Mouse (Mus musculus): Measurements from ENCODE around the gene Catsperd. TPM values are rescaled to one million over a fixed set of nuclear protein-coding genes. Genes with fewer than 3 reads are reported as not detected.

The Catsperd gene
- polyA plus RNA-seq, 1 experiment from 2014 or later = 0.51 TPM

DNA sequence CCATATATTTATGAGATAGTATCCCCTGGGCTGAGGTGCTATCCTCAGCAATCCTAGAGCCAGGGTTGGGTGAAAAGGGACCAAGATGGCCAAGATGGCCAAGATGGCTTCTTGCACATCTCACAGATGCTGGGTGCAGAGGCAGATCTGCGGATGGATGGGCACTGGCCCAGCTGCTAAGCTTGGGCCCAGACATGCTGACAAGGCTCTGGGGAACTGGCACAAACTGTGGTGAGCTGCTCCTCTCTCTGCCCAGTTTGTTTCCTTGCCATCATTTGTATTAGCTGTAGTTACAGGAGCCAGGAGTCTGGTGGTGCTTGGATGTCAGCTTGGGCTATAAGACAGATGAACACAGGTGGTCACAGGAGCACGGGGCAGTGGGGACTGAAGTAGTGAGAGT lies 56.7 kb downstream of the Catsperd start:
- ATAC-seq (replicated peaks; ENCODE audit: low FRiP score) (no peak), DNase-seq (ENCODE audit: low spot score) (no peak)
- Histone ChIP-seq H3K27ac (ENCODE audit: low read depth, low read length) (no peak overlapping the region), H3K4me1 (replicated peaks; ENCODE audit: control insufficient read depth, insufficient read depth, low read length) (no peaks in the 10 kb centered on the region), H3K4me3 (ENCODE audit: low read depth, low read length) (no peak overlapping the region), H3K27me3 (ENCODE audit: control insufficient read depth, insufficient read depth, low read length) (no peaks in the 10 kb centered on the region), H3K4me2 (ENCODE audit: low read depth, low read length, severe bottlenecking) (no peak overlapping the region), H3K36me3 (ENCODE audit: control insufficient read depth, insufficient read depth, low read length) (peaks cover 5% of the 10 kb centered on the region; the same call in 1 of the 2 replicates), H3K9me3 (ENCODE audit: control insufficient read depth, low read length) (no peaks in the 10 kb centered on the region), H3K9ac (ENCODE audit: low read length) (no peak overlapping the region)
- WGBS = 95% methylated on average over 2 of the region's 2 CpGs

- 94% methylated on average over 4 of the region's 4 CpGs for WGBS
- no peak for ATAC-seq (replicated peaks; ENCODE audit: low FRiP score)
- Histone ChIP-seq H3K27ac (ENCODE audit: low read depth, low read length) (no peak overlapping the region), H3K9me3 (ENCODE audit: control insufficient read depth, low read length) (no peaks in the 10 kb centered on the region), H3K36me3 (ENCODE audit: control insufficient read depth, insufficient read depth, low read length) (peaks cover 8% of the 10 kb centered on the region), H3K9ac (ENCODE audit: low read length) (no peak overlapping the region), H3K4me2 (ENCODE audit: low read depth, low read length, severe bottlenecking) (no peak overlapping the region), H3K4me3 (ENCODE audit: low read depth, low read length) (no peak overlapping the region), H3K27me3 (ENCODE audit: control insufficient read depth, insufficient read depth, low read length) (no peaks in the 10 kb centered on the region), H3K4me1 (replicated peaks; ENCODE audit: control insufficient read depth, insufficient read depth, low read length) (no peaks in the 10 kb centered on the region)
- DNase-seq (ENCODE audit: low spot score) = no peak
Measured at GRCm38 (mm10) chr17:56686801-56687200, 58.9 kb downstream of the Catsperd start.

DNA sequence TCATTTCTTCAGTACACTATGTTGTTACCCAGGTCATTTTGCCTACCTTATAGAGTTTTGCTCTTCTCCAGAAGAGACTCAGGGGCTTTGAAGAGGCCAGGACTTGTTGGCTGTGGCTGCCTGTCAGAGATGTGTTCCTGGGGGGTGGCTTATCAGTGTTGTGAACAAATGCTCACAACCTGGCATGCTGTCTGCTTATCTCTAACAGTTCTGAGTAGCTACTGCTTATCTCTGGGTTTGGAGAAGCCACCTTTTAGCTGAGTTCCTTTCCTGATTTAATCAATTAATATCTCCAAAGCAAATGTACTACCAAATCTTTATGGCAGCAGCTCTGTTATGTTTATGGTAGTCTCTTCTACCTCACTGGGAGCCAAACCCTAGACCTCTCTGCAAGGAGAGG lies 60.1 kb downstream of the Catsperd start:
- no peak for ATAC-seq (replicated peaks; ENCODE audit: low FRiP score)
- Histone ChIP-seq H3K4me2 (ENCODE audit: low read depth, low read length, severe bottlenecking) (no peak overlapping the region), H3K9me3 (ENCODE audit: control insufficient read depth, low read length) (no peaks in the 10 kb centered on the region), H3K27ac (ENCODE audit: low read depth, low read length) (no peak overlapping the region), H3K4me1 (replicated peaks; ENCODE audit: control insufficient read depth, insufficient read depth, low read length) (no peaks in the 10 kb centered on the region), H3K9ac (ENCODE audit: low read length) (no peak overlapping the region), H3K4me3 (ENCODE audit: low read depth, low read length) (no peak overlapping the region), H3K36me3 (ENCODE audit: control insufficient read depth, insufficient read depth, low read length) (peaks cover 12% of the 10 kb centered on the region), H3K27me3 (ENCODE audit: control insufficient read depth, insufficient read depth, low read length) (no peaks in the 10 kb centered on the region)
- DNase-seq (ENCODE audit: low spot score) = no peak

DNA sequence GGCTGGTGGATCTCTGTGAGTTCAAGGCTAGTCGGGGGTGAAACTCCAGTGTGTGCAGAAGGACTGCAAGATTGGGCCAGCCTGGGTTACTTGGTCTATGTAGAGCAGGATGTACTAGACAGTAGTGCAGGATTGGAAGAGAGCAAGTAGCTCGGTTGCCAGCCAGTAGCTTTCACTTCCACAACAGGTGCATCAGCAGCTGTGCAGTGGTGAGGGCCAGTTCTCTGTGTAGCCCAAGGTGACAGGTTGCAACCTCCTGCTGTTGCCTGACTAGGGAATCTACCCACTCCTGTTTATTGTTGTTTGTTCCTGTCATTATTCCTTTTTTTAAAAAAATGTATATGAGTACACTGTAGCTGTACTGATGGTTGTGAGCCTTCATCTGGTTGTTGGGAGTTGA lies 60.7 kb downstream of the Catsperd start:
- Histone ChIP-seq H3K4me1 (replicated peaks; ENCODE audit: control insufficient read depth, insufficient read depth, low read length) (no peaks in the 10 kb centered on the region), H3K4me2 (ENCODE audit: low read depth, low read length, severe bottlenecking) (no peak overlapping the region), H3K27ac (ENCODE audit: low read depth, low read length) (no peak overlapping the region), H3K36me3 (ENCODE audit: control insufficient read depth, insufficient read depth, low read length) (peaks cover 12% of the 10 kb centered on the region), H3K27me3 (ENCODE audit: control insufficient read depth, insufficient read depth, low read length) (no peaks in the 10 kb centered on the region), H3K9ac (ENCODE audit: low read length) (no peak overlapping the region), H3K4me3 (ENCODE audit: low read depth, low read length) (no peak overlapping the region), H3K9me3 (ENCODE audit: control insufficient read depth, low read length) (no peaks in the 10 kb centered on the region)
- ATAC-seq (replicated peaks; ENCODE audit: low FRiP score) (no peak), DNase-seq (ENCODE audit: low spot score) (no peak)
- 89% methylated on average over 2 of the region's 2 CpGs for WGBS

GRCm38 (mm10) chr17:56693395-56693794 lies 65.5 kb downstream of the Catsperd start:
- H3K27me3 ChIP-seq (ENCODE audit: control insufficient read depth, insufficient read depth, low read length) = no peaks in the 10 kb centered on the region
- H3K27ac ChIP-seq (ENCODE audit: low read depth, low read length) = no peak overlapping the region
- no peaks in the 10 kb centered on the region for H3K9me3 ChIP-seq (ENCODE audit: control insufficient read depth, low read length)
- no peaks in the 10 kb centered on the region for H3K4me1 ChIP-seq (replicated peaks; ENCODE audit: control insufficient read depth, insufficient read depth, low read length)
- H3K9ac ChIP-seq (ENCODE audit: low read length) = no peak overlapping the region
- H3K36me3 ChIP-seq (ENCODE audit: control insufficient read depth, insufficient read depth, low read length) = peaks cover 14% of the 10 kb centered on the region
- H3K4me2 ChIP-seq (ENCODE audit: low read depth, low read length, severe bottlenecking) = no peak overlapping the region
- DNase-seq (ENCODE audit: low spot score) = no peak
- WGBS = 75% methylated on average over 1 of the region's 1 CpGs
- no peak for ATAC-seq (replicated peaks; ENCODE audit: low FRiP score)
- H3K4me3 ChIP-seq (ENCODE audit: low read depth, low read length) = no peak overlapping the region

DNA sequence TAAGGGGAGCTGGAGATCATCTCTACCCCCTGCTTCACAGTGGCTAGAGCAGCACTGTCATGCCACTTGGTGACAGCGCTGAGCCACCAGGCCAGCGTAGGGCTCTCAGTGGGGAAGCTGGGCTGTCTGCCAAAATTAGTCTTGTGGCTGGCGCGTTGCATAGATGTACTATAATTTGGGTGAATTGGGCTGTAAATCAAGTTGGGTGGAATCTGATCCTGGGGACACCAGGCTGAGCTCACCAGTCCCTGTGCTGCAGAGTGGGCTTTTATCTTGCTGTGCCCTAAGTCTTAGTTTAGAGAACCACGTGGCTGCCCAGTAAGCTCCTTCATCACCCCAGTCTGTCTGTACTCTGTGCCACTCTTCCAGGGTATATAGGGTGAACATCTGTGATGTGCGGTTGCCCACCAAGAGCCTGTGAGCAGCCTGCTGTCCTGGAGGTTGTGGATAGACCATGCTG lies 65.9 kb downstream of the Catsperd start:
- Histone ChIP-seq H3K9ac (ENCODE audit: low read length) (no peak overlapping the region), H3K27me3 (ENCODE audit: control insufficient read depth, insufficient read depth, low read length) (no peaks in the 10 kb centered on the region), H3K4me3 (ENCODE audit: low read depth, low read length) (no peak overlapping the region), H3K4me2 (ENCODE audit: low read depth, low read length, severe bottlenecking) (no peak overlapping the region), H3K4me1 (replicated peaks; ENCODE audit: control insufficient read depth, insufficient read depth, low read length) (no peaks in the 10 kb centered on the region), H3K27ac (ENCODE audit: low read depth, low read length) (no peak overlapping the region), H3K9me3 (ENCODE audit: control insufficient read depth, low read length) (no peaks in the 10 kb centered on the region), H3K36me3 (ENCODE audit: control insufficient read depth, insufficient read depth, low read length) (peaks cover 14% of the 10 kb centered on the region)
- WGBS = 84% methylated on average over 6 of the region's 6 CpGs
- DNase-seq (ENCODE audit: low spot score) = no peak
- no peak for ATAC-seq (replicated peaks; ENCODE audit: low FRiP score)

DNA sequence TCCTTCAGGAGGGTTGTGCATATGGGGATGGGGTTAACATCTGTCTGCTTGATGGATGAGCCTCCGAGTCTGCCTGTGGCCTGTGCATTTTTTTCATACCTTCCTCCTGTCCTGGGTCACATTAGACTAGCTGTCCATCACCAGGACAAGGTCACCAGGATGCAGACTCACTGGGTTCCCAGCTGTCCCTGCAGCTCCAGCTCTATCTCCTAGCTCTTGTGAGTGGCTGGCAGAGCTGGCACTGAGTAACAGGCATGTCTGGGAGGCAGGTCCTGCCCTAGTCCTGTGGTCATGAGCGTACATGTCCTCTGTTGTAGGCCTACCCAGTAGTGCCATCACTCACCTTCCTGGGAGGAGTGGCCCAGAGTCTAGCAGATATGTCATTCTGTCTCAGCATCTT lies 72.5 kb downstream of the Catsperd start:
- no peak for ATAC-seq (replicated peaks; ENCODE audit: low FRiP score)
- Histone ChIP-seq H3K27ac (ENCODE audit: low read depth, low read length) (no peak overlapping the region), H3K4me1 (replicated peaks; ENCODE audit: control insufficient read depth, insufficient read depth, low read length) (no peaks in the 10 kb centered on the region), H3K36me3 (ENCODE audit: control insufficient read depth, insufficient read depth, low read length) (peaks cover 16% of the 10 kb centered on the region; the same call in 1 of the 2 replicates), H3K4me3 (ENCODE audit: low read depth, low read length) (no peak overlapping the region), H3K4me2 (ENCODE audit: low read depth, low read length, severe bottlenecking) (no peak overlapping the region), H3K9me3 (ENCODE audit: control insufficient read depth, low read length) (no peaks in the 10 kb centered on the region), H3K9ac (ENCODE audit: low read length) (no peak overlapping the region), H3K27me3 (ENCODE audit: control insufficient read depth, insufficient read depth, low read length) (no peaks in the 10 kb centered on the region)
- no peak for DNase-seq (ENCODE audit: low spot score)
- 89% methylated on average over 2 of the region's 2 CpGs for WGBS

DNA sequence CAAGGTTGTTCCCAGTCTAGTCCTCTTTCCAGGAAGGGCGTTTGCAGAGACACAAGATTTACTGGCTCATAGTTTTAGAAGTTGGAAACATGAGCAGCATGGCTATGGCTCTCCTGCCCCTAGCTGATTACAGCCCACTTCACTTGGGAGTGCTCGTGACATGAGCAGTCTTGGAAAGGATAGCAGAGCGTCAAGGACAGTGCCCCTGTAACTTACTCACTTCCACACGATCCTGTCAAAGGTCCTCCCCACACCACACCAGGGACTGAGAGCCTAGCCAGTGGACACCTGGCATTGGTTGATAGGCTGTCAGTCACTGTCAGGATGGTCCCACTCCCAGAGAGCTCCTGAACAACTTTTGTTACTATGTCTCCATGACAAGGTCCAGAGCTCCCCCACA lies 75.1 kb downstream of the Catsperd start:
- Histone ChIP-seq H3K27ac (ENCODE audit: low read depth, low read length) (no peak overlapping the region), H3K9me3 (ENCODE audit: control insufficient read depth, low read length) (no peaks in the 10 kb centered on the region), H3K4me1 (replicated peaks; ENCODE audit: control insufficient read depth, insufficient read depth, low read length) (no peaks in the 10 kb centered on the region), H3K27me3 (ENCODE audit: control insufficient read depth, insufficient read depth, low read length) (no peaks in the 10 kb centered on the region), H3K4me2 (ENCODE audit: low read depth, low read length, severe bottlenecking) (no peak overlapping the region), H3K4me3 (ENCODE audit: low read depth, low read length) (no peak overlapping the region), H3K9ac (ENCODE audit: low read length) (no peak overlapping the region), H3K36me3 (ENCODE audit: control insufficient read depth, insufficient read depth, low read length) (peaks cover 33% of the 10 kb centered on the region)
- WGBS = 91% methylated on average over 4 of the region's 4 CpGs
- no peak for ATAC-seq (replicated peaks; ENCODE audit: low FRiP score)
- no peak for DNase-seq (ENCODE audit: low spot score)

- ATAC-seq (replicated peaks; ENCODE audit: low FRiP score) (no peak), DNase-seq (ENCODE audit: low spot score) (no peak)
- no peak overlapping the region for H3K4me2 ChIP-seq (ENCODE audit: low read depth, low read length, severe bottlenecking)
- no peak overlapping the region for H3K27ac ChIP-seq (ENCODE audit: low read depth, low read length)
- H3K9me3 ChIP-seq (ENCODE audit: control insufficient read depth, low read length) = no peaks in the 10 kb centered on the region
- peaks cover 38% of the 10 kb centered on the region for H3K36me3 ChIP-seq (ENCODE audit: control insufficient read depth, insufficient read depth, low read length)
- H3K27me3 ChIP-seq (ENCODE audit: control insufficient read depth, insufficient read depth, low read length) = no peaks in the 10 kb centered on the region
- H3K4me1 ChIP-seq (replicated peaks; ENCODE audit: control insufficient read depth, insufficient read depth, low read length) = no peaks in the 10 kb centered on the region
- no peak overlapping the region for H3K4me3 ChIP-seq (ENCODE audit: low read depth, low read length)
- H3K9ac ChIP-seq (ENCODE audit: low read length) = no peak overlapping the region
- 100% methylated on average over 1 of the region's 1 CpGs for WGBS
Measured at GRCm38 (mm10) chr17:56706515-56706914, 78.6 kb downstream of the Catsperd start.

All from forebrain, embryonic 11.5 days (tissue).